Mouse (Mus musculus) forebrain, embryonic 12.5 days (tissue): Measurements from ENCODE around the gene Gpn3. TPM values are rescaled to one million over a fixed set of nuclear protein-coding genes. Genes with fewer than 3 reads are reported as not detected.

Experiments
- ATAC-seq: fragments of 200-750 bp; cut with Nextera tagmentation; 2 replicates; pipeline ENCODE4 v1.8.0; 2017; ENCODE audit warnings: moderate TSS enrichment; ENCODE audit not compliant: low FRiP score
- H3K27ac ChIP-seq: fragments of 300-500 bp; sonication (generic); 2 replicates; pipeline ENCODE4 v1.5.1; 2016; ENCODE audit warnings: mild to moderate bottlenecking
- H3K27me3 ChIP-seq: fragments of 300-500 bp; sonication (generic); 2 replicates; pipeline ENCODE4 v1.6.1; 2016; ENCODE audit warnings: mild to moderate bottlenecking
- H3K36me3 ChIP-seq: fragments of 300-500 bp; sonication (generic); replicated peaks from 2 replicates; pipeline ENCODE4 v1.6.1; 2016; ENCODE audit warnings: mild to moderate bottlenecking
- H3K4me1 ChIP-seq: fragments of 300-500 bp; sonication (generic); 2 replicates; pipeline ENCODE4 v1.6.1; 2016
- H3K4me2 ChIP-seq: fragments of 300-500 bp; sonication (generic); 2 replicates; pipeline ENCODE4 v1.6.1; 2016; ENCODE audit warnings: mild to moderate bottlenecking, moderate library complexity
- H3K4me3 ChIP-seq: fragments of 300-500 bp; sonication (generic); replicated peaks from 2 replicates; pipeline ENCODE4 v1.5.1; 2016; ENCODE audit warnings: mild to moderate bottlenecking
- H3K9ac ChIP-seq: fragments of 300-500 bp; sonication (generic); 2 replicates; pipeline ENCODE4 v1.6.1; 2016; ENCODE audit warnings: mild to moderate bottlenecking
- H3K9me3 ChIP-seq: fragments of 300-500 bp; sonication (generic); 2 replicates; pipeline ENCODE4 v1.6.1; 2016
- WGBS: fragments of 180-500 bp; shearing (Covaris S2); methylation state at CpG from one replicate; pipeline ENCODE4 v1.1.7; 2016; 5-methylcytosine and 5-hydroxymethylcytosine counted together
- polyA plus RNA-seq: library from polyadenylated mRNA; unstranded; fragments of >200 nt; fragmentation: Nextera tagmentation; extraction: Ambion mirVana; gene quantifications from 2 replicates; pipeline ENCODE4 v1.2.1, GENCODE M21; 2016

Gpn3 gene
- polyA plus RNA-seq, 1 experiment from 2014 or later: 62.6 TPM

DNA sequence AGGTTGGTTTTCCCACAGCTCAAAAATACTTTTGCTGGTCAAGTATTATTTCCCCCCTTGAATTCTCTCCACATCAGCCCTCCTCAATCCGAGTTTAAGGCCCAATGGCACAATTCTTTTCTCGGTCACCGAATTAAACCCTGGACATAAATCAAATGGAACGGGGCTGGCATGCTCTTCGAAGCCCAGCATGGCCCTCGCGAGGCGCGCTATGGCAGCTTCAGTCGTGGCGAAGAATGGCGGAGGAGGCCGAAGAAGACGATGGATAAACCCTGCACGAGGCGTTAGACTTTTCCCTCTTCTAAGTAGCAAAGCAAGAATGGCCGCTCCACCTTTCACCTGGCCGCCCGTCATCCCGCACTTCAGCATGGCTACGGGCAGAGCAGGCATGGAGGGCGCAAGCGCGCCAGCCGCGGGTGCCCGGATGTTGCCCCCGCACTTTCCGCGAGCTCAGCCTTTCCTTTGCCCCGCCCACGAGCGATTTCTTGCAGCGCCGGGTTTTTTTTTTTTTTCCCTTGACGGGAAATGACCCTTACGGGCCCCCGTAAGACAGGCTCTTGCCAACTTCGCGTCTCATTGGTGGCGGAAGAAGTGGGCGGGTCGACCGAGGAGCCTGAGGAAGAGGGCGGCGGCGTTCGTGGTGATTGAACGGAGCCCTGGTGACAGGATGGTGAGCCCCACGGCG, 17.7 kb upstream of the Gpn3 start, which contains the start of the genes Rad9b and Vps29:
TSS of gene Rad9b (minus strand) at position 427 of the 685 bp plus-strand sequence.
TSS of gene Vps29 (plus strand) at position 563 of the 685 bp plus-strand sequence.
- Histone ChIP-seq H3K4me3 (peak within 1 kb of the TSS; percentile 92), H3K36me3 (peaks cover 2% of the 10 kb centered on the region; the same call in 1 of the 2 replicates), H3K4me1 (peaks cover 15% of the 10 kb centered on the region), H3K27me3 (no peaks in the 10 kb centered on the region), H3K9me3 (no peaks in the 10 kb centered on the region), H3K4me2 (peak within 1 kb of the TSS; percentile 86), H3K27ac (peak within 1 kb of the TSS; percentile 80), H3K9ac (peak within 1 kb of the TSS; percentile 91)
- peak; percentile 93 for ATAC-seq
- 3% methylated on average over 51 of the region's 51 CpGs for WGBS

DNA sequence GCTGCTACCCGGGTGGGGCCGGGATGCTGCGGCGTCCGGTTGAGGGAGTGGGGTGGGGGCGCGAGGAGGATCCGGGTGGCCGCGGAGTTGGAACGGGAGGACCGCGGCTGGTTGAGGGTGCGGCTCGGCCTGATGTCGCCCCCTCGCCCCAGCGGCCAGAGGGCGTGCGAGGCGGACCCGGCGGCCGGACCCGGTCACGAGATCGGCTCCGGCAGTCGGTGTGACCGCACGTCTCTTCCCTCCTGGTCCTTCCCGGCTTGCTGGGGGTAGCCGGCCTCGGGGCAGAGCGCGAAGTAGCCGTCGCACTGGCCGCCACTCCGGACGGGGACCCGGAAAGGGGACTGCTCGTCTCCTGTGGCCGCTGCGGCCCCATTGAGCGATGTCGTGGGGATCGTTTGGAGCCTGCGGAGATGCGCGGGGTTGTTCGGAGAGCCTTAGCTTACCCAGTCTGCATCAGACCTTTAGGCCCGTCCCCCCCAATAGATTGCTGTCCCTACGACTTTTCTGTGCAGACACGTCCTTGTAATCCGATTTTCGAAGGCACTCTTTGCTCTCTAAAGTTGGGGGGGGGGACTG, 17.1 kb upstream of the Gpn3 start:
- no peak; the same call in 1 of the 2 replicates for ATAC-seq

DNA sequence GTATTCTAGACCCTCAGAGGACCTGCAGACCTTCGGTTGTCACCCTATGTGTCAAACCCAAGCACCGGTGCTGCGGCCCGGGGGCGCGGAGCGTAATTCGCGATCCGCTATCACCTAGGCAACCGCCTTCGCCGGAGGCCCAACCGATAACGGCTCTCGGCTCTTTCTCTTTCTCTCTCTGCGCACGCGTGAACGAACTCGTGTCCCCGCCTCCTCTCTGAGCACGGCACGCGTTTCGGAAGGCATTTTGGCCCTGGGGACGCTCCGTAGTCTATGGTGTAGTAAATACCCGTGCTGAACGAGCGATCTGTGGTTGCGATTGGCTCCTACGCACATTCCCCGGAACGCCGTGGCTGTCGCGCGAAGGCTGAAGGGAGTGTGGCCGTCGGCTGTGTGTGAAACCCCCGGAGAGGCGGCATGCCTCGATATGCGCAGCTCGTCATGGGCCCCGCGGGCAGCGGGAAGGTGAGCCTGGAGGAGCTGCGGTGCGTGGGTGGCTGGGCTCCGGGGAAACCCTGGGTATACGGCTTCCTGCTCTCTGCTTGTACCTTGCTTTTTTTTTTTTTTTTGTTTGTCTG, 605 bp downstream of the Gpn3 start, which contains the start of gene Fam216a:
TSS of gene Fam216a (minus strand) at position 173 of the 578 bp plus-strand sequence.
- Histone ChIP-seq H3K9me3 (no peaks in the 10 kb centered on the region), H3K4me3 (peak within 1 kb of the TSS; percentile 68), H3K27me3 (no peaks in the 10 kb centered on the region), H3K36me3 (peaks cover 34% of the 10 kb centered on the region), H3K27ac (peak within 1 kb of the TSS; percentile 98), H3K9ac (peak within 1 kb of the TSS; percentile 87), H3K4me2 (peak within 1 kb of the TSS; percentile 71), H3K4me1 (peaks cover 22% of the 10 kb centered on the region)
- WGBS: under 1% methylated on average over 53 of the region's 53 CpGs
- ATAC-seq: peak; percentile 94

More for the DNA sequence above, 17.1 kb upstream of the Gpn3 start:
- no peaks in the 10 kb centered on the region for H3K27me3 ChIP-seq
- no peaks in the 10 kb centered on the region for H3K9me3 ChIP-seq
- peak overlapping the region; percentile 91 for H3K9ac ChIP-seq
- H3K36me3 ChIP-seq: peaks cover 5% of the 10 kb centered on the region; the same call in 1 of the 2 replicates
- H3K4me1 ChIP-seq: peaks cover 15% of the 10 kb centered on the region
- peak overlapping the region; percentile 80 for H3K27ac ChIP-seq
- WGBS: under 1% methylated on average over 51 of the region's 57 CpGs
- H3K4me2 ChIP-seq: peak overlapping the region; percentile 86
- peak overlapping the region; percentile 92 for H3K4me3 ChIP-seq

DNA sequence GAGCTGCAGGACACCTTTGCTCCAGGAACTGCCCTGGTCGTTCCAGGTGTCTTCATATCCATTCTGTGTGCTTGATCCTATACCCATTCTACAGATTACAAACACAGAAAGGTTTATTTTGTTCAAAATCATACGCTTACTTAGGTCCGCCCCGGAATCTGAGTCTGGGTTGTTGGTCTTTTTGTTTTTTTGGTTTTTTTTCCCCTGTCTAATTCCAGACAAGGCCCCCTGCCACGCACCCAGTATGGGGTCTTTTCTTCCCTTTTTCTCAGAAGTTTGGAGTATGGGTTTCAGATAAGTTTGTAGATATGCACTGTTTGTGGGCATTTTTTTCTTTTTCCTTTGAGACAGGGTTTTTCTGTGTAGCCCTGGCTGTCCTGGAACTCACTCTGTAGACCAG, 1.2 kb downstream of the Gpn3 start:
- Histone ChIP-seq H3K27ac (peak overlapping the region; percentile 88), H3K4me2 (peak overlapping the region; percentile 71), H3K36me3 (peaks cover 28% of the 10 kb centered on the region), H3K27me3 (no peaks in the 10 kb centered on the region), H3K9ac (peak overlapping the region; percentile 76), H3K4me3 (peak overlapping the region; percentile 68), H3K4me1 (peaks cover 22% of the 10 kb centered on the region), H3K9me3 (no peaks in the 10 kb centered on the region)
- 6% methylated on average over 5 of the region's 5 CpGs for WGBS
- ATAC-seq: no peak

DNA sequence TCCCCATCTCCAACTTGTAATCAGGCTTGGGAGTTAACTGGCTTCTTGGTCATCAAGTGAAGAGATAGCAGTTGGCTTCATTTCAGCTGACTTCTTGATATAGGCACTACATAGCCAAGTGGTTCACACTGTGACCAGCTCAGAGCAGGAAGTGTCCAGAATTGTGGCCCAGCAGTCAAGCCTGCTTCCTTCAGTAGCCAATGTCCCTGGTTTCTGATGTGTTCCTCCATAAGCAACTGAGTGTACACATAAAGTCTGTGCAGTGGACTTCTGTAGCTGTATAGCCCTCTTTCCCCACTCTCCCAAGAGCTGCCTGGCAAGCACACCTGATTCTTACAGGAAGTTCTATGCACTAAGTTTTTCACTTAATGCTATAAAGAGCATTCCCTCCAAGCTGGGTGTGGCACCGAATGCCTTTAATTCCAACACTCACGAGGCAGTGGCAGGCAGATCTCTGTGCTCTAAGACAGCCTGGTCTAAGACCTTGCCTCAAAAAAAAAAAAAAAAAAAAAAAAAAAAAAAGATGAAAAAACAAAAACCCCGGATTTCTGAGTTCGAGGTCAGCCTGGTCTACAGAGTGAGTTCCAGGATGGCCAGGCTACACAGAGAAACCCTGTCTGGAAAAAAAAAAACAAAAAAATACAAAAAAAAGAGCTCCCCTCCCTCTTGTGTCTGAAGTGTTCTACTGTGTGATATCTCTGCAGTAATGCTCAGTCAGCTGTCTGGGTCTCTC, 5.6 kb downstream of the Gpn3 start:
- no peak overlapping the region for H3K4me3 ChIP-seq
- H3K27ac ChIP-seq: no peak overlapping the region
- peaks cover 49% of the 10 kb centered on the region for H3K36me3 ChIP-seq
- WGBS: 89% methylated on average over 4 of the region's 4 CpGs
- peaks cover 12% of the 10 kb centered on the region for H3K4me1 ChIP-seq
- no peak overlapping the region for H3K4me2 ChIP-seq
- H3K27me3 ChIP-seq: no peaks in the 10 kb centered on the region
- no peak overlapping the region for H3K9ac ChIP-seq
- H3K9me3 ChIP-seq: no peaks in the 10 kb centered on the region
- ATAC-seq: no peak

DNA sequence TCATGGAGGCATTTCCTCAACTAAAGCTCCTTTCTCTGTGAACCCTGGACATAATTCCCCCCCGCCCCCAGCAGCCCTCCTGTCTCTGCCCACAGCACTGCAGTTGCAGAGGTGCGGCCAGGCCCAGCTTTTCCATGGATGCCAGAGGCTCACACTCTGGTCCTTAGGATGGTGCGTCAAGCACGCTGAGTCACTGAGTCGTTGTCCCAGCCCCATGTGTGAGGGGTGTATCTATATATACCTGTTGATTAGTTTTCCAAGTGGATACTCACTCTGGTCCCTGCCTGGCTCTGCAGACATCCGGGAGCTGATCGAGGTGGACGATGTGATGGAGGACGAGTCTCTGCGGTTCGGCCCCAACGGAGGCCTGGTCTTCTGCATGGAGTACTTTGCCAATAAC, 6.5 kb downstream of the Gpn3 start:
- WGBS: 95% methylated on average over 12 of the region's 12 CpGs
- no peak for ATAC-seq

DNA sequence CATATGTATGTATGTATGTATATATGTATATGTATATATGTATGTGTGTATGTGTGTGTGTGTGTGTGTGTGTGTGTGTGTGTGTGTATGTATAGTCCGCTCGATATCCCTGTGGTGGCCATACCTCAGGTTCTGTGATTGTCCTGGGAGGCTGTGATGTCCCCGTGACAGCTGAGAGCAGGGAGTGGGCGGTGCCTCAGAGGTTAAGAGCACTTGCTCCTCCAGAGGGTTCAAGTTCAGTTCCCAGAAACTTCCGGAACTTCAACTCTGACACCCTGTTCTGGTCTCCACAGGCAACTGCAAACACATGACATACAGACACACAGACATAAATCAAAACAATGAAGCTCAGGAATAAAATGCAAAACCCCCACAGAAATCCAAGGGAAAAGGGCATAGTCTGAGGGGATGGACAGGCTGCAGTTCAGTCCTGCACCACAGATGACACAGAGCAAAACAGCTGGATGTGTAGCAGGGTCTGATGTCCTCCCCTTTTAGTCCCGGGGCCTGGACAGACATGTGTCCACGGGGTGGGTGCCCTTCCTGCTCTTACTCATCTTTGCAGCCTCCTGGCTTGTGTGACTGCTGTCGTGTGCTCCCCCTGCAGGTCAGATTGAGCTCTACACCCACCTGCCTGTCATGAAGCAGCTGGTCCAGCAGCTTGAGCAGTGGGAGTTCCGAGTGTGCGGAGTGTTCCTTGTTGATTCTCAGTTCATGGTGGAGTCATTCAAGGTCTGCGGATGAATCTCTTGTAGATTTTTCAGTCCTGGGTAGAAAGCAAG, 7.9 kb downstream of the Gpn3 start:
- H3K27me3 ChIP-seq: no peaks in the 10 kb centered on the region
- H3K27ac ChIP-seq: no peak overlapping the region
- peaks cover 52% of the 10 kb centered on the region for H3K36me3 ChIP-seq
- ATAC-seq: peak; percentile 53; the same call in 1 of the 2 replicates
- H3K4me2 ChIP-seq: no peak overlapping the region
- H3K9me3 ChIP-seq: no peaks in the 10 kb centered on the region
- 59% methylated on average over 11 of the region's 11 CpGs for WGBS
- no peak overlapping the region for H3K9ac ChIP-seq
- no peak overlapping the region for H3K4me3 ChIP-seq
- H3K4me1 ChIP-seq: no peaks in the 10 kb centered on the region

More for the DNA sequence above, 6.5 kb downstream of the Gpn3 start:
- Histone ChIP-seq H3K9ac (no peak overlapping the region), H3K27me3 (no peaks in the 10 kb centered on the region), H3K4me2 (no peak overlapping the region), H3K4me3 (no peak overlapping the region), H3K36me3 (peaks cover 54% of the 10 kb centered on the region), H3K9me3 (no peaks in the 10 kb centered on the region), H3K27ac (no peak overlapping the region), H3K4me1 (peaks cover 6% of the 10 kb centered on the region)

DNA sequence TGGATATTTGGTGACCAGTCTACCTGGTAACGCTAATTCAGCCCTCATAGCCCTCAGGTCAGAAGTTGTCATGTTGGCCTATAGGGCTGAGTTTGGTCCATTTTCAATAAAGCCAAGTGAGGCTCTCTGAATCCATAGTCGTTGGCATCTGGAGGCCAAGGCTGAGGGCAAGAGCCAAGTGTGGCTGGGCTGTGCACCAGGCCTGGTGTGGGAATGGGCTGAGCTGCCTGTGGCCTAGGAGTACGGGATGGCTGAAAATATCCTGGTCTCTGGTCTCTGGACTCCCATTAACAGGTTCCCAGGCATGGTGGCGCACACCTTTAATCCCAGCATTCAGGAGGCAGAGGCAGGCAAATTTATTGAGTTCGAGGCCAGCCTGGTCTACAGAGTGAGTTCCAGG, 18.3 kb downstream of the Gpn3 start:
- no peaks in the 10 kb centered on the region for H3K9me3 ChIP-seq
- H3K4me2 ChIP-seq: no peak overlapping the region
- no peak overlapping the region for H3K27ac ChIP-seq
- no peaks in the 10 kb centered on the region; the same call in 1 of the 2 replicates for H3K36me3 ChIP-seq
- no peaks in the 10 kb centered on the region for H3K27me3 ChIP-seq
- WGBS: 87% methylated on average over 5 of the region's 5 CpGs
- no peak for ATAC-seq
- H3K9ac ChIP-seq: no peak overlapping the region
- no peak overlapping the region for H3K4me3 ChIP-seq
- peaks cover 13% of the 10 kb centered on the region for H3K4me1 ChIP-seq

DNA sequence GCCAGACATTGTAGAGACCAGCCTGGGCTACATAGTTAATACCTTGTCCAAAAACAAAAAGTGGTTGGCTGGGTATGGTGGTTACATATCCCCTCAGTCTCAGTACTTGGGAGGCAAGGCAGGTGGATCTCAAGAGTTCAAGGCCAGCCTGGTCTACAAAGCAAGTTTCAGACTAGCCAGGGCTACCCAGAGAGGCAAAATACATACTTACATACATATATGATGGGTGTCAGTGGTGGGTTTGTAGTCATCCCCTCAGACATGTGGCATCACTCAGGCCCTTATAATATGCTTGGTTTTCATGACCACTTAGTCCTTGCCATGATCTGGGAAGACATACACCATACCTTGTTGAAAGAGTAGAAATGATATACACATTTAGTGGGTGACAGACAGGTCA, 19.0 kb downstream of the Gpn3 start:
- H3K4me2 ChIP-seq: no peak overlapping the region
- H3K4me3 ChIP-seq: no peak overlapping the region
- no peak for ATAC-seq
- no peaks in the 10 kb centered on the region for H3K27me3 ChIP-seq
- H3K27ac ChIP-seq: no peak overlapping the region
- no peak overlapping the region for H3K9ac ChIP-seq
- H3K4me1 ChIP-seq: peaks cover 13% of the 10 kb centered on the region
- no peaks in the 10 kb centered on the region; the same call in 1 of the 2 replicates for H3K36me3 ChIP-seq
- no peaks in the 10 kb centered on the region for H3K9me3 ChIP-seq

DNA sequence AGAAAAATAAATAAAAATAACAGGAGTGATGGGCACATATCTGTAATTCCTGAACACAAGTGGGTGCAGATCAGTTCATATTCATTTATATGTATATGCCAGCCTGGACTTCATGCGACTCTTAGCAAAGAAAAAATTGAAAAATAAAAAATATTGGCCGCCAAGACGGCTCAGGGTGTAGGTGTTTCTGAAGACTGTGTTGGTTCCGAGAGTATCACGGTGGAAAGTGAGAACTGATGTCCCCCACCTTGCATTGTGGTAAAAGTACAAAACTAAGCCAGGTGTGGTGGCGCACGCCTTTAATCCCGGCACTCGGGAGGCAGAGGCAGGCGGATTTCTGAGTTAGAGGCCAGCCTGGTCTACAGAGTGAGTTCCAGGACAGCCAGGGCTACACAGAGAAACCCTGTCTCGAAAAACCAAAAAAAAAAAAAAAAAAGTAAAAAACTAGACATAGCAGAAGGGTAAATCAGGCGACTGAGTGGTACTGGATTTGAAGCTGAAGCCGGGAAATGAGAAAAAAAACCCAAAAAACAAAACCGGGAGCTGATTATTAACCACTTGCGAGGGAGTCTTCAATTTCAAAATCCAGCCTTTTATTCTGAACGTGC, 19.6 kb downstream of the Gpn3 start:
- Histone ChIP-seq H3K4me2 (peak overlapping the region; percentile 94), H3K27me3 (no peaks in the 10 kb centered on the region), H3K4me3 (peak overlapping the region; percentile 80), H3K27ac (no peak overlapping the region), H3K9me3 (no peaks in the 10 kb centered on the region), H3K4me1 (peaks cover 13% of the 10 kb centered on the region), H3K36me3 (no peaks in the 10 kb centered on the region; the same call in 1 of the 2 replicates), H3K9ac (0 out of 2 replicates have a peak overlapping the region, but pooled peaks have one; percentile 78)
- WGBS: 54% methylated on average over 15 of the region's 16 CpGs
- ATAC-seq: peak; percentile 33

DNA sequence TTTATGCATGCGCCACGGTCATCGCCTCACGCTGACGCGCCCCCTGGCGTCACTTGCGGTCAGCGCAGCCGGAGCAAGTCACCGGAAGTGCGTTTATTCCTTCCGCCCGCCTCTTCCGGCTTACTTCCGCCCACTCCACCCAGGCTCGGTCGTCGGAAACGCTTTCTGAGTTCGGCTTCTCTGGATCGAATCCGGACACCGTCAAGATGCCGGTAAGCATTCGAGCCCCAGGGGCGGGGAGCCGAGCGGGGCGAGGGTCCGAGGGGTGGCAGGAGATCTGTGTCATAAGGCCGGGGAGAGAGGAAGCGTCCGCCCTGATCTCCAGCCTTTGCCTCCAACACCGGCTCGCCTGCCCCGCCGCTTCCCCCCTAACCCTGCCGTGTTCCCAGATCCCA, 20.1 kb downstream of the Gpn3 start, which contains the start of gene Arpc3:
TSS of gene Arpc3 (plus strand) at position 93 of the 395 bp plus-strand sequence.
- Histone ChIP-seq H3K27ac (peak within 1 kb of the TSS; percentile 42; the same call in 1 of the 2 replicates), H3K9me3 (no peaks in the 10 kb centered on the region), H3K36me3 (peaks cover 3% of the 10 kb centered on the region), H3K4me2 (peak within 1 kb of the TSS; percentile 94), H3K9ac (peak within 1 kb of the TSS; percentile 78), H3K4me3 (peak within 1 kb of the TSS; percentile 80), H3K27me3 (no peaks in the 10 kb centered on the region), H3K4me1 (peaks cover 13% of the 10 kb centered on the region)
- WGBS: under 1% methylated on average over 39 of the region's 39 CpGs
- peak; percentile 85 for ATAC-seq
